Mouse (Mus musculus) MEL (cell line): ENCODE measurements at regions not wholly inside any gene's neighbourhood (a gene's known extent, or its start where the extent isn't known, plus 50 kb on each side); places are given as distances from the start of the nearest gene placed in this dataset.

Experiments
- DNase-seq: peaks from one replicate; pipeline ENCODE4 v3.0.0; 2011; ENCODE audit warnings: low read depth, low spot score
- H3K27ac ChIP-seq: 2 replicates; pipeline ENCODE4 v1.5.1; 2012; ENCODE audit warnings: low read depth, mild to moderate bottlenecking, control low read depth, low read length, moderate library complexity; ENCODE audit not compliant: control insufficient read depth
- H3K27me3 ChIP-seq, 2 experiments: fragments of 150-350 bp in 1 of 2; sonication (generic) in 1 of 2; 2 replicates each; pipeline ENCODE4 v1.6.1; 2012; ENCODE audit warnings: low read length in 2 of 2, mild to moderate bottlenecking in 2 of 2, improper control_type of control experiment in 1 of 2, moderate library complexity in 1 of 2; ENCODE audit not compliant: insufficient read depth in 2 of 2, control insufficient read depth in 1 of 2
- H3K36me3 ChIP-seq, 2 experiments: 2 replicates each; pipeline ENCODE4 v1.6.1; 2012 to 2014; ENCODE audit warnings: low read length in 2 of 2, improper control_type of control experiment in 1 of 2, inconsistent platforms in 1 of 2, mild to moderate bottlenecking in 1 of 2; ENCODE audit not compliant: insufficient read depth in 2 of 2, control insufficient read depth in 1 of 2
- H3K4me1 ChIP-seq, 2 experiments: fragments of 150-350 bp in 1 of 2; sonication (generic) in 1 of 2; 2 replicates each; pipeline ENCODE4 v1.6.1; 2012; ENCODE audit warnings: low read length in 2 of 2, improper control_type of control experiment in 1 of 2, mild to moderate bottlenecking in 1 of 2; ENCODE audit not compliant: insufficient read depth in 2 of 2, control insufficient read depth in 1 of 2
- H3K4me3 ChIP-seq, 2 experiments: fragments of 150-350 bp in 1 of 2; sonication (generic) in 1 of 2; 2 replicates each; pipeline ENCODE4 v1.5.1; 2012; ENCODE audit warnings: low read depth in 2 of 2, low read length in 2 of 2, mild to moderate bottlenecking in 2 of 2, moderate library complexity in 2 of 2, control low read depth in 1 of 2, improper control_type of control experiment in 1 of 2; ENCODE audit not compliant: control insufficient read depth in 1 of 2, insufficient read depth in 1 of 2
- H3K79me2 ChIP-seq: 2 replicates; pipeline ENCODE4 v1.6.1; 2012; ENCODE audit warnings: mild to moderate bottlenecking, low read length, moderate library complexity; ENCODE audit not compliant: control insufficient read depth, poor library complexity, insufficient read depth
- H3K9ac ChIP-seq: 2 replicates; pipeline ENCODE4 v1.6.1; 2012; ENCODE audit warnings: low read depth, mild to moderate bottlenecking, control low read depth, low read length, moderate library complexity; ENCODE audit not compliant: control insufficient read depth, poor library complexity, severe bottlenecking
- H3K9me3 ChIP-seq: fragments of 150-350 bp; sonication (generic); replicated peaks from 2 replicates; pipeline ENCODE4 v1.6.1; 2012; ENCODE audit warnings: mild to moderate bottlenecking, low read length, improper control_type of control experiment, moderate library complexity; ENCODE audit not compliant: insufficient read depth
- BHLHE40 ChIP-seq: IDR thresholded peaks from 2 replicates; pipeline ENCODE4 v1.6.1; 2012; ENCODE audit warnings: low read depth, mild to moderate bottlenecking, inconsistent platforms, low read length, improper control_type of control experiment, borderline replicate concordance
- CHD1 ChIP-seq: IDR thresholded peaks from 2 replicates; pipeline ENCODE4 v1.6.1; 2012; ENCODE audit warnings: low read depth, mild to moderate bottlenecking, inconsistent platforms, low read length, improper control_type of control experiment
- E2F4 ChIP-seq: IDR thresholded peaks from 2 replicates; pipeline ENCODE4 v1.6.1; 2011; ENCODE audit warnings: low read depth, low read length, improper control_type of control experiment, borderline replicate concordance
- ELF1 ChIP-seq: IDR thresholded peaks from 2 replicates; pipeline ENCODE4 v1.6.1; 2014; ENCODE audit warnings: low read depth, mild to moderate bottlenecking, inconsistent platforms, low read length, improper control_type of control experiment, moderate library complexity
- EP300 ChIP-seq, 2 experiments: IDR thresholded peaks; 2 replicates each; pipeline ENCODE4 v1.6.1; 2011; ENCODE audit warnings: improper control_type of control experiment in 2 of 2, low read length in 2 of 2, low read depth in 1 of 2, mild to moderate bottlenecking in 1 of 2
- ETS1 ChIP-seq: IDR thresholded peaks from 2 replicates; pipeline ENCODE4 v1.6.1; 2012; ENCODE audit warnings: low read depth, mild to moderate bottlenecking, inconsistent platforms, low read length, improper control_type of control experiment, moderate library complexity
- GABPA ChIP-seq: IDR thresholded peaks from 2 replicates; pipeline ENCODE4 v1.6.1; 2012; ENCODE audit warnings: low read depth, mild to moderate bottlenecking, inconsistent platforms, low read length, improper control_type of control experiment, moderate library complexity
- GATA1 ChIP-seq: IDR thresholded peaks from 2 replicates; pipeline ENCODE4 v1.6.1; 2011; ENCODE audit warnings: low read depth, low read length, improper control_type of control experiment
- HCFC1 ChIP-seq: IDR thresholded peaks from 2 replicates; pipeline ENCODE4 v1.6.1; 2012; ENCODE audit warnings: low read depth, mild to moderate bottlenecking, inconsistent platforms, low read length, improper control_type of control experiment, moderate library complexity
- JUND ChIP-seq: IDR thresholded peaks from 2 replicates; pipeline ENCODE4 v1.6.1; 2011; ENCODE audit warnings: low read depth, mild to moderate bottlenecking, improper control_type of control experiment, low read length
- MAFK ChIP-seq: IDR thresholded peaks from 2 replicates; pipeline ENCODE4 v1.6.1; 2011; ENCODE audit warnings: low read depth, mild to moderate bottlenecking, low read length, improper control_type of control experiment, borderline replicate concordance
- MAX ChIP-seq: IDR thresholded peaks from 2 replicates; pipeline ENCODE4 v1.6.1; 2011; ENCODE audit warnings: low read length, improper control_type of control experiment
- MAZ ChIP-seq: IDR thresholded peaks from 2 replicates; pipeline ENCODE4 v1.6.1; 2012; ENCODE audit warnings: low read depth, mild to moderate bottlenecking, inconsistent platforms, low read length, improper control_type of control experiment
- MXI1 ChIP-seq: IDR thresholded peaks from 2 replicates; pipeline ENCODE4 v1.6.1; 2011; ENCODE audit warnings: mild to moderate bottlenecking, low read depth, low read length, improper control_type of control experiment
- MYB ChIP-seq: IDR thresholded peaks from 2 replicates; pipeline ENCODE4 v1.6.1; 2011; ENCODE audit warnings: mild to moderate bottlenecking, low read depth, low read length, improper control_type of control experiment
- MYC ChIP-seq: IDR thresholded peaks from 2 replicates; pipeline ENCODE4 v1.6.1; 2011; ENCODE audit warnings: low read depth, mild to moderate bottlenecking, low read length, improper control_type of control experiment, moderate library complexity
- NELFE ChIP-seq: IDR thresholded peaks from 2 replicates; pipeline ENCODE4 v1.6.1; 2011; ENCODE audit warnings: low read depth, low read length, improper control_type of control experiment
- NRF1 ChIP-seq: IDR thresholded peaks from 2 replicates; pipeline ENCODE4 v1.6.1; 2014; ENCODE audit warnings: low read depth, mild to moderate bottlenecking, inconsistent platforms, low read length, improper control_type of control experiment, moderate library complexity; ENCODE audit not compliant: poor library complexity, insufficient read depth, severe bottlenecking
- POLR2A ChIP-seq, 2 experiments: IDR thresholded peaks; 2 replicates each; pipeline ENCODE4 v1.6.1; 2011 to 2012; ENCODE audit warnings: low read length in 2 of 2, mild to moderate bottlenecking in 2 of 2, control low read depth in 1 of 2, improper control_type of control experiment in 1 of 2, low read depth in 1 of 2, moderate library complexity in 1 of 2; ENCODE audit not compliant: control insufficient read depth in 1 of 2, insufficient read depth in 1 of 2, poor library complexity in 1 of 2
- POLR2AphosphoS2 ChIP-seq: IDR thresholded peaks from 2 replicates; pipeline ENCODE4 v1.6.1; 2011; ENCODE audit warnings: low read length, improper control_type of control experiment
- RCOR1 ChIP-seq: IDR thresholded peaks from 2 replicates; pipeline ENCODE4 v1.6.1; 2012; ENCODE audit warnings: low read depth, mild to moderate bottlenecking, inconsistent platforms, low read length, improper control_type of control experiment
- SMC3 ChIP-seq: IDR thresholded peaks from 2 replicates; pipeline ENCODE4 v1.6.1; 2011; ENCODE audit warnings: low read depth, low read length, improper control_type of control experiment
- TAL1 ChIP-seq: IDR thresholded peaks from 2 replicates; pipeline ENCODE4 v1.6.1; 2012; ENCODE audit warnings: mild to moderate bottlenecking, inconsistent platforms, low read length, moderate library complexity, mixed read lengths
- TBP ChIP-seq: IDR thresholded peaks from 2 replicates; pipeline ENCODE4 v1.8.0; 2011; ENCODE audit warnings: low read depth, low read length, improper control_type of control experiment
- TCF12 ChIP-seq: IDR thresholded peaks from 2 replicates; pipeline ENCODE4 v1.6.1; 2014; ENCODE audit warnings: low read depth, mild to moderate bottlenecking, inconsistent platforms, low read length, improper control_type of control experiment, moderate library complexity
- USF2 ChIP-seq, 2 experiments: IDR thresholded peaks; 2 replicates each; pipeline ENCODE4 v1.6.1; 2011 to 2012; ENCODE audit warnings: improper control_type of control experiment in 2 of 2, low read length in 2 of 2, borderline replicate concordance in 1 of 2, inconsistent platforms in 1 of 2, low read depth in 1 of 2, mild to moderate bottlenecking in 1 of 2; ENCODE audit not compliant: insufficient read depth in 1 of 2
- ZC3H11A ChIP-seq: IDR thresholded peaks from 2 replicates; pipeline ENCODE4 v1.6.1; 2012; ENCODE audit warnings: low read depth, mild to moderate bottlenecking, inconsistent platforms, low read length, improper control_type of control experiment
- ZKSCAN1 ChIP-seq: IDR thresholded peaks from 2 replicates; pipeline ENCODE4 v1.6.1; 2012; ENCODE audit warnings: low read depth, mild to moderate bottlenecking, inconsistent platforms, low read length, improper control_type of control experiment, moderate library complexity
- ZMIZ1 ChIP-seq: IDR thresholded peaks from 2 replicates; pipeline ENCODE4 v1.6.1; 2012; ENCODE audit warnings: low read depth, mild to moderate bottlenecking, inconsistent platforms, low read length, improper control_type of control experiment, moderate library complexity
- ZNF384 ChIP-seq: IDR thresholded peaks from 2 replicates; pipeline ENCODE4 v1.6.1; 2012; ENCODE audit warnings: low read depth, mild to moderate bottlenecking, inconsistent platforms, low read length, improper control_type of control experiment

DNA sequence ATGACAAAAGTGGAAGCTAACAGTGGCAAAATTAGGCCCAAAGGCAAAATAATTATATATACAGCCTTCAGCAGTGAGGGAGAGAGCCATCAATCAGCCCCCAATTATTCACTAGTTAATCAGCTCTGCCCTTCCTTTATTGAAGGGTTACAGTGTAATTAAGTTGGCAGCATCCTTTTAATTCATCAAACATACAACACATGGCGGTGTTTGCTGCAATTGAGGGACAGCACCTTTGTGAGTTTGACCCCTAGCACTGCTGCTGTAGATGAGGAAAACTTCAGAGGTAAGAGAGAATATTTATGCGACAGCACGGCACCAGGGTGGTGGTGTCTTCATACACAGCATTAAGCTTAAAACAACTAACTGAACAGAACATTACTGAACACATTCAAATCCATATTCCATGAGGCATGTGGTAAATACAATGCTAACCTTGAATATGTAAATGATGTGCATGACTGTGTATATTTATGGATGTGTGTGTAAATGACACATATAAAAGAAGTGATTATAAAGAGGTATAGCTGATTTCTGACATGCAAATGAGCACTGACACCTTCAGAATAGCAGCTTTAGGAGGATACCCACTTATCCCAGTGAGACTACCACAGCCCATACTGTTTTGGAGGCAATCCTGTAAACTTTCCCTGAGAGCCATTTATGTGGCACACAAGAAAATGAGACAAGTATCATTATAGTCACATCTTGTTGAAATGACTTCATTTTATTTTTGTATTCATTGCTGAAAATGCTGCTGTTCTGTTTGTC lies 736.1 kb upstream of the Pou3f4 start:
- TF ChIP-seq ZMIZ1 (no peak), HCFC1 (no peak), USF2 (IDR thresholded peaks at IDR 0.05; ENCODE audit: borderline replicate concordance in 1 of 2, insufficient read depth in 1 of 2, low read depth in 1 of 2, low read length in 2 of 2) (no peak), MYC (no peak), MYB (no peak), NELFE (no peak), TBP (no peak), RCOR1 (no peak), MAFK (no peak), POLR2A (IDR thresholded peaks at IDR 0.05; ENCODE audit: control insufficient read depth in 1 of 2, insufficient read depth in 1 of 2, low read depth in 1 of 2, low read length in 2 of 2, poor library complexity in 1 of 2) (no peak), NRF1 (no peak), POLR2AphosphoS2 (no peak), MXI1 (no peak), MAX (no peak), ZC3H11A (no peak), TAL1 (no peak), TCF12 (no peak), ETS1 (no peak), ZKSCAN1 (no peak)
- no peak for DNase-seq
- Histone ChIP-seq H3K9me3 (no peaks in the 10 kb centered on the region), H3K9ac (no peak overlapping the region), H3K4me3 (no peak overlapping the region), H3K27ac (no peak overlapping the region), H3K79me2 (no peaks in the 10 kb centered on the region), H3K27me3 (no peaks in the 10 kb centered on the region), H3K4me1 (no peaks in the 10 kb centered on the region), H3K36me3 (no peaks in the 10 kb centered on the region)

DNA sequence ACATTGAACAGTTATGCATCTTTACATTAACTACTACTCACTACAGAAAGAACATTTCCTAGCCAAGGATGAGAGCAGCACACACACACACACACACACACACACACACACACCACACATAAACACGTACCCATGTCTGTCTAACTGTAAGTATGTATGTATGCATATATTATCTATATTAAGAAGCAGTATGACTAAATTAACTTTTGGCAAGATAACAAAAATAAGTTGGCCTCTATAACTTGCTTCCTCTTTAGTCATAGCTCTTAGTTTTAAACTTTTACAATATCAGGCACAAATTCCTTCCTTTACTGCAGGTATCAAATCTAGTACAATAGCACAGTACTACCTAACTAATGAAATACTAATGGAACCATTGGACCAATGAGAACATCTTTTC lies 717.1 kb upstream of the Pou3f4 start:
- H3K9me3 ChIP-seq = no peaks in the 10 kb centered on the region
- H3K36me3 ChIP-seq = peaks cover 0 to 3% of the 10 kb centered on the region in 2 experiments; a peak in 2 of 4 replicates
- no peaks in the 10 kb centered on the region for H3K27me3 ChIP-seq
- H3K4me3 ChIP-seq = no peak overlapping the region
- H3K4me1 ChIP-seq = peaks cover 3 to 10% of the 10 kb centered on the region in 2 experiments
- DNase-seq = peak; percentile 74
- no peak overlapping the region for H3K9ac ChIP-seq
- H3K27ac ChIP-seq = no peak overlapping the region
- H3K79me2 ChIP-seq = no peaks in the 10 kb centered on the region
- TF ChIP-seq TBP = no peak
- no peak for TF ChIP-seq USF2 (IDR thresholded peaks at IDR 0.05; ENCODE audit: borderline replicate concordance in 1 of 2, insufficient read depth in 1 of 2, low read depth in 1 of 2, low read length in 2 of 2)
- TF ChIP-seq MAX = no peak
- TF ChIP-seq CHD1 = no peak
- no peak for TF ChIP-seq MXI1
- TF ChIP-seq NELFE = no peak
- no peak for TF ChIP-seq HCFC1
- no peak for TF ChIP-seq POLR2AphosphoS2
- TF ChIP-seq ETS1 = peak; percentile 59; the same call in 1 of the 2 replicates
- TF ChIP-seq TAL1 = no peak
- TF ChIP-seq MYB = 0 out of 2 replicates have a peak, but pooled peaks have one; percentile 33
- TF ChIP-seq MYC = no peak
- no peak for TF ChIP-seq GABPA
- no peak for TF ChIP-seq MAFK
- peak; percentile 64 to 73; a peak in 3 of 4 replicates for TF ChIP-seq EP300 (IDR thresholded peaks at IDR 0.05; ENCODE audit: low read depth in 1 of 2, low read length in 2 of 2)
- TF ChIP-seq BHLHE40 = no peak
- no peak for TF ChIP-seq JUND
- TF ChIP-seq SMC3 = no peak
- no peak for TF ChIP-seq E2F4
- TF ChIP-seq MAZ = no peak
- no peak for TF ChIP-seq ZNF384
- TF ChIP-seq ELF1 = no peak
- no peak for TF ChIP-seq ZKSCAN1
- TF ChIP-seq GATA1 = peak; percentile 56
